Mouse (Mus musculus) ovary, adult 2 months (tissue): Measurements from ENCODE around the gene Slc25a24. TPM values are rescaled to one million over a fixed set of nuclear protein-coding genes. Genes with fewer than 3 reads are reported as not detected.

ENCODE experiments used
- polyA plus RNA-seq: library from polyadenylated mRNA; depleted of rRNA; stranded (reverse); fragments of >200 nt; gene quantifications from 2 replicates; pipeline ENCODE4 v1.2.3, GENCODE M21; 2012; rRNA removed

Gene Slc25a24
- polyA plus RNA-seq, result 7.9 and 20.1 TPM in 2 replicates

GRCm38 (mm10) chr3:109122641-109123530 is at the start of gene Slc25a24:
Gene Slc25a24 (plus strand): TSS chr3:109123149.

GRCm38 (mm10) chr3:109080169-109080568 is 42.8 kb upstream of the Slc25a24 start, which contains the start of gene Slc25a54:
Gene Slc25a54 (plus strand): TSS chr3:109080469.

Other genes starting within 250 kb of the Slc25a24 start
- 32.8 and 33.3 TPM in 2 replicates for gene Fndc7, start 233.1 kb upstream of the Slc25a24 start, polyA plus RNA-seq
- 89.6 and 124 TPM in 2 replicates for gene Prpf38b, start 211.4 kb upstream of the Slc25a24 start, polyA plus RNA-seq
- 0.42 and 0.67 TPM in 2 replicates for gene Henmt1, start 183.3 kb upstream of the Slc25a24 start, polyA plus RNA-seq
- gene Gm9857, start 182.7 kb upstream of the Slc25a24 start, polyA plus RNA-seq, result 1.3 and 1.8 TPM in 2 replicates
- gene Fam102b, start 95.5 kb upstream of the Slc25a24 start, polyA plus RNA-seq, result 5.2 and 6.3 TPM in 2 replicates
- gene Slc25a54, start 42.7 kb upstream of the Slc25a24 start, polyA plus RNA-seq, result not detected in 2 replicates
- gene Vav3, start 217.5 kb downstream of the Slc25a24 start, polyA plus RNA-seq, result 2.0 and 2.7 TPM in 2 replicates